Mouse (Mus musculus) limb, embryonic 14.5 days (tissue): Measurements from ENCODE around the gene 1700016D06Rik. TPM values are rescaled to one million over a fixed set of nuclear protein-coding genes. Genes with fewer than 3 reads are reported as not detected.

Source experiments
- ATAC-seq: fragments of 200-750 bp; cut with Nextera tagmentation; 2 replicates; pipeline ENCODE4 v1.8.0; 2017; ENCODE audit warnings: low read depth, moderate number of reproducible peaks, moderate TSS enrichment; ENCODE audit not compliant: low FRiP score
- DNase-seq: peaks from one replicate; pipeline ENCODE4 v3.0.0-alpha.2; 2015; ENCODE audit warnings: low spot score
- H3K27ac ChIP-seq: fragments of 300-500 bp; sonication (generic); replicated peaks from 2 replicates; pipeline ENCODE4 v1.5.1; 2014; ENCODE audit warnings: low read depth, mild to moderate bottlenecking, low read length, moderate library complexity, mixed read lengths
- H3K27me3 ChIP-seq: fragments of 300-500 bp; sonication (generic); 2 replicates; pipeline ENCODE4 v1.6.1; 2014; ENCODE audit warnings: low read length, mixed read lengths; ENCODE audit not compliant: control insufficient read depth, insufficient read depth
- H3K36me3 ChIP-seq: fragments of 300-500 bp; sonication (generic); 2 replicates; pipeline ENCODE4 v1.6.1; 2014; ENCODE audit warnings: mild to moderate bottlenecking, low read length, moderate library complexity, mixed read lengths; ENCODE audit not compliant: control insufficient read depth, insufficient read depth
- H3K4me1 ChIP-seq: fragments of 300-500 bp; sonication (generic); 2 replicates; pipeline ENCODE4 v1.6.1; 2014; ENCODE audit warnings: antibody characterized with exemption, low read length, mixed read lengths; ENCODE audit not compliant: control insufficient read depth, insufficient read depth
- H3K4me2 ChIP-seq: fragments of 300-500 bp; sonication (generic); replicated peaks from 2 replicates; pipeline ENCODE4 v1.6.1; 2014; ENCODE audit warnings: low read depth, mild to moderate bottlenecking, low read length, moderate library complexity; ENCODE audit not compliant: severe bottlenecking
- H3K4me3 ChIP-seq: fragments of 300-500 bp; sonication (generic); replicated peaks from 2 replicates; pipeline ENCODE4 v1.5.1; 2014; ENCODE audit warnings: low read length
- H3K9ac ChIP-seq: fragments of 300-500 bp; sonication (generic); 2 replicates; pipeline ENCODE4 v1.6.1; 2014; ENCODE audit warnings: mild to moderate bottlenecking, low read depth, low read length, moderate library complexity; ENCODE audit not compliant: severe bottlenecking
- H3K9me3 ChIP-seq: fragments of 300-500 bp; sonication (generic); 2 replicates; pipeline ENCODE4 v1.6.1; 2016; ENCODE audit warnings: low read length; ENCODE audit not compliant: control insufficient read depth
- POLR2A ChIP-seq: fragments of 200-500 bp; IDR thresholded peaks from 2 replicates; pipeline ENCODE4 v1.8.0; 2012; ENCODE audit warnings: inconsistent platforms, mild to moderate bottlenecking, moderate library complexity, borderline replicate concordance; ENCODE audit not compliant: insufficient read depth, insufficient read length; ENCODE audit errors: extremely low read depth
- WGBS: fragments of 180-500 bp; shearing (Covaris S2); extraction: QIAGEN DNeasy Blood & Tissue Kit; methylation state at CpG from one replicate; pipeline ENCODE4 v1.1.7; 2014; 5-methylcytosine and 5-hydroxymethylcytosine counted together
- polyA plus RNA-seq, 2 experiments: library from polyadenylated mRNA; depleted of rRNA in 1 of 2; stranded (reverse) in 1 of 2; unstranded in 1 of 2; fragments of >200 nt; fragmentation: Nextera tagmentation in 1 of 2; extraction: Ambion mirVana in 1 of 2; gene quantifications; 2 replicates each; pipeline versions ENCODE4 v1.2.1 to v1.2.3; 2012 to 2014

The 1700016D06Rik gene
- polyA plus RNA-seq, 2 experiments = not detected

DNA sequence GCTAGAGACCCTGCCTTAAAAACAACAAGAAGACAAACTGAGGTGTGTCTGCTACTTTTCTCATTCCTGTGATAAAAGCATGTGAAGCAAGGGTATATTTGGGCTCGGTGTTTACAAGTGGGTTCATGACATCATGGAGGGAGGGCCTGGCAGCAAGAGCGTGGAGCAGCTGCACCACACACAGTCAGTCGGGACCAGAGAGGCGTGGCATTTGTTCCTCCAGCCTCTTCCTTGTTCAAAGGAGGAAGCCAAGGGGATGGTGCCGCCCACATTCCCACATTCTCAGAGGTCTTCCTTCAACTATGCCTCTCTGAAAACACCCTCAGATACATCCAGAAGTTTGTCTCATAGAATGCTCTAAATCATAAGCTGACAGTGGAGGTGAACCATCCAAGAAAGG is 2.9 kb upstream of the 1700016D06Rik start:
- ATAC-seq (no peak), DNase-seq (no peak)
- Histone ChIP-seq H3K9ac (no peak overlapping the region), H3K4me1 (no peaks in the 10 kb centered on the region), H3K4me2 (no peak overlapping the region), H3K9me3 (no peaks in the 10 kb centered on the region), H3K4me3 (no peak overlapping the region), H3K27ac (no peak overlapping the region), H3K36me3 (no peaks in the 10 kb centered on the region), H3K27me3 (no peaks in the 10 kb centered on the region)
- TF ChIP-seq POLR2A = no peak
- 89% methylated on average over 5 of the region's 5 CpGs for WGBS

DNA sequence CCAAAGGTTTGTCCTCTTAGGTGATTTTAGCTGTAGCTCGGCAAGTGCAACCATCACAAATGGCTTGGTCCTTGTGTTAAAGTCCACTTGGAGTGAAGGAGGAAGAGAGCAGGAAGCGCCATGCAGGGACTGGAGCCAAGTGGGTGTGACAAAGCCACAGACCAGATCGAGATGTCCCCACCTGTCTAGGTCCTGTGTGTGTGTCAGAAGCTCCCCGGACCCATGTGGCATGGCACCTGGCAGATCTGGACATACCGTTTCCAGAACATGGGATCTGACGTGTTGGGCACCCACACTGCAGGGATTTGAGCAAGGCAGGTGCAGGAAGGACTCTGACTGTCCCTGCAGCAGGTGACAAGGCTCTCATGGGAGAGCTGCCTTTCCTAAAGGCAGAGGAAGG is 565 bp upstream of the 1700016D06Rik start:
- Histone ChIP-seq H3K4me1 (no peaks in the 10 kb centered on the region), H3K27me3 (no peaks in the 10 kb centered on the region), H3K9me3 (no peaks in the 10 kb centered on the region), H3K4me3 (no peak overlapping the region), H3K27ac (no peak overlapping the region), H3K9ac (no peak overlapping the region; the same call in 1 of the 2 replicates), H3K4me2 (no peak overlapping the region), H3K36me3 (no peaks in the 10 kb centered on the region)
- no peak for TF ChIP-seq POLR2A
- no peak for ATAC-seq
- 82% methylated on average over 6 of the region's 6 CpGs for WGBS
- no peak for DNase-seq

DNA sequence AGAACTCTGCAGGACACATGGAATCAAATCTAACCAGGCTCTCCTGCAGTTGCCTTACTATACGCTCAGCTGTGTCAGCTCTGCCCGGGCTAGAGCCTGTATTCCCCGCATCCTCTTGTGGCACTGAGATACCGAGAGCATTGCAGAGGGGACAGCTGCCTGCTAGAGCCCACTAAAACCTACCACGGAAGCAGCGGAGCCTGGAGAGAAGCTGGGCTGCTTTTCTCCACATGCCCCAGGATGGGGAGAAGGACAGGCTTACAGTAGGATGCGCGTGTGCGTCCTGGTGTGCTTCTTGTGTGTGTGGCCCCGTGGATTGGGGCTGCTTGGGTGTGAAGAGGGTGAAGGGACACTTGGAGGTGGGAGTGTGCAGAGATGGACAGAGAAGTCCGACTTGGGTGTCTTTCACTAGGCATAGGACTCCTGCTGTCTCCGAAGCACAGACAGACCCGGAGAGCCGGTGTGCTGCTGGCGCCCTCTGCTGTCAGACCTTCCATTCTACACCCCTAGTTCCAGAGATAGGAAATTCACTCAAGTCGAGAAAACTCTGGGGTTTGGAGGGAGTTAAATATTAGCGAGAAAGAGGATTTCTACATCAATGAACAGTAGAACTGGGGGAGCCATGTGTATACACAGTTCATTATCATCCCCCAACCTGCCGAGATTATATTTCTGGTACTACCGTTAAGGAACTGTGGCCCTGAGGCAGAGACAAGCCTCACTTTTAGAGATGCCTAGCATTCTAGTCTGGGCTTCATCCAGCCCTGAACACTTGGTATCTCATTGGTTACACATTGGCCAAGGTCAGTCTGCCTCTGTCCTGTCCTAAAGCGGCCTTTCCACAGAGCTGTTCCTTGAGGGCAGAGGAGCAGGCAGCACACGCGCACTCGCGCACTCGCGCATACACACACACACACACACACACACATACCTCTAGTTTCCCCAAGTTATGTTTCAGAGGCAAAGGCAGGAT is 517 bp downstream of the 1700016D06Rik start:
- Histone ChIP-seq H3K9me3 (no peaks in the 10 kb centered on the region), H3K4me3 (peak overlapping the region; percentile 12), H3K27me3 (no peaks in the 10 kb centered on the region), H3K9ac (peak overlapping the region; percentile 25; the same call in 1 of the 2 replicates), H3K4me2 (peak overlapping the region; percentile 42), H3K27ac (no peak overlapping the region), H3K36me3 (no peaks in the 10 kb centered on the region), H3K4me1 (no peaks in the 10 kb centered on the region)
- peak; percentile 80 for DNase-seq
- WGBS = 38% methylated on average over 26 of the region's 26 CpGs
- no peak for TF ChIP-seq POLR2A
- peak; percentile 81 for ATAC-seq

DNA sequence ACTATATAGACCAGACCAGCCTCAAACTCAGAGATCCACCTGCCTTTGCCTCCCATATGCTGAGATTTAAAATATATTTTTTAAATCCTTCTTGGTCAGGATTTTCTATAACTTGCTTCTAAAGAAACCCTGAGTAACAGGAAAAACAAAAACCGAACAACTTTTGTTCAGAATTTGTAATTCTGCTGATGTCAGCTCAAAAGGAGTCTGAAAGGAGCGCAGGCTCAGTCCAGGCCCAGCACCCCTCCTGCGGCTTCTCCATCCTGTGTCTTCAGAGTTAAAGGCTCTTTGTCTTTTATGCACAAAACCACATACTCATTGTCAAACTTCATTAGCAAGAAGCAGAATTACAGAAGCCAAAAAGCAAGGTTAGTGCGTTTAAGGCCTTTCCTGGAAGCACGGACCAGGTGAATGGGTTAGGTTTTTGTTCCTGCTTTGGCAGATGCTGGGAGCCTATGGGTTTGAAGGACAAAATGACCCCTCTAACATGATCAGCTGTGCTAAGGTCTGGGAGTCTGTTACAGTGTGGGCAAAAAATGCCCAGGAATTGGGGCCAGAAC is 1.3 kb downstream of the 1700016D06Rik start:
- H3K9ac ChIP-seq = 0 out of 2 replicates have a peak overlapping the region, but pooled peaks have one; percentile 25
- no peak overlapping the region for H3K27ac ChIP-seq
- no peaks in the 10 kb centered on the region for H3K4me1 ChIP-seq
- DNase-seq (no peak), ATAC-seq (no peak)
- H3K9me3 ChIP-seq = no peaks in the 10 kb centered on the region
- TF ChIP-seq POLR2A = no peak
- H3K36me3 ChIP-seq = no peaks in the 10 kb centered on the region
- H3K4me2 ChIP-seq = no peak overlapping the region
- H3K27me3 ChIP-seq = no peaks in the 10 kb centered on the region
- no peak overlapping the region for H3K4me3 ChIP-seq
- 78% methylated on average over 5 of the region's 5 CpGs for WGBS

GRCm38 (mm10) chr8:11697467-11697866 is 3.4 kb downstream of the 1700016D06Rik start:
- Histone ChIP-seq H3K4me1 (no peaks in the 10 kb centered on the region), H3K27ac (no peak overlapping the region), H3K4me3 (no peak overlapping the region), H3K9me3 (no peaks in the 10 kb centered on the region), H3K4me2 (no peak overlapping the region), H3K27me3 (no peaks in the 10 kb centered on the region), H3K9ac (no peak overlapping the region), H3K36me3 (no peaks in the 10 kb centered on the region)
- ATAC-seq (no peak), DNase-seq (no peak)
- no peak for TF ChIP-seq POLR2A
- 88% methylated on average over 7 of the region's 7 CpGs for WGBS
